Mouse (Mus musculus) thymus, adult 2 months (tissue): ENCODE results near the gene Dgcr6. TPM values are rescaled to one million over a fixed set of nuclear protein-coding genes. Genes with fewer than 3 reads are reported as not detected.

Source experiments
- DNase-seq: peaks from one replicate; pipeline ENCODE4 v3.0.0; 2021
- H3K27ac ChIP-seq: fragments of 200-500 bp; 2 replicates; pipeline ENCODE4 v1.5.1; 2012; ENCODE audit warnings: low read length, control low read depth; ENCODE audit not compliant: control insufficient read depth, insufficient read depth
- H3K27me3 ChIP-seq: fragments of 200-500 bp; 2 replicates; pipeline ENCODE4 v1.6.1; 2012; ENCODE audit warnings: mild to moderate bottlenecking, low read length, moderate library complexity, mixed read lengths; ENCODE audit not compliant: control insufficient read depth, insufficient read depth
- H3K36me3 ChIP-seq: fragments of 200-500 bp; 2 replicates; pipeline ENCODE4 v1.6.1; 2012; ENCODE audit warnings: mild to moderate bottlenecking, low read length, moderate library complexity; ENCODE audit not compliant: control insufficient read depth, insufficient read depth
- H3K4me1 ChIP-seq: fragments of 200-500 bp; replicated peaks from 2 replicates; pipeline ENCODE4 v1.6.1; 2012; ENCODE audit warnings: low read length; ENCODE audit not compliant: control insufficient read depth, insufficient read depth
- H3K4me3 ChIP-seq: fragments of 200-500 bp; 2 replicates; pipeline ENCODE4 v1.5.1; 2012; ENCODE audit warnings: mild to moderate bottlenecking, low read length, control low read depth, moderate library complexity; ENCODE audit not compliant: control insufficient read depth, insufficient read depth
- CTCF ChIP-seq: fragments of 200-500 bp; IDR thresholded peaks from 2 replicates; pipeline ENCODE4 v1.5.1; 2012; ENCODE audit warnings: mild to moderate bottlenecking, control low read depth, low read length, moderate library complexity, borderline replicate concordance; ENCODE audit not compliant: control insufficient read depth, poor library complexity, insufficient read depth; ENCODE audit errors: extremely low read depth
- POLR2A ChIP-seq: fragments of 200-500 bp; IDR thresholded peaks from 2 replicates; pipeline ENCODE4 v1.6.1; 2012; ENCODE audit warnings: mild to moderate bottlenecking, low read length, control low read depth, moderate library complexity; ENCODE audit not compliant: control insufficient read depth, poor library complexity, insufficient read depth; ENCODE audit errors: extremely low read depth
- WGBS: fragments of 180-500 bp; shearing (Covaris S2); methylation state at CpG from one replicate; pipeline ENCODE4 v1.1.7; 2018; 5-methylcytosine and 5-hydroxymethylcytosine counted together
- polyA plus RNA-seq: library from polyadenylated mRNA; depleted of rRNA; stranded (reverse); fragments of >200 nt; gene quantifications from 2 replicates; pipeline ENCODE4 v1.2.3, GENCODE M21; 2012

Gene Dgcr6
- polyA plus RNA-seq, 1 experiment = 117 TPM

GRCm38 (mm10) chr16:18047660-18048059 lies 5.0 kb upstream of the Dgcr6 start:
- 9% methylated on average over 3 of the region's 3 CpGs for WGBS
- Histone ChIP-seq H3K4me1 (peaks cover 3% of the 10 kb centered on the region; the same call in 1 of the 2 replicates), H3K27ac (no peak overlapping the region), H3K27me3 (no peaks in the 10 kb centered on the region), H3K36me3 (no peaks in the 10 kb centered on the region), H3K4me3 (no peak overlapping the region)
- no peak for TF ChIP-seq CTCF
- TF ChIP-seq POLR2A = no peak
- peak; percentile 40 for DNase-seq

DNA sequence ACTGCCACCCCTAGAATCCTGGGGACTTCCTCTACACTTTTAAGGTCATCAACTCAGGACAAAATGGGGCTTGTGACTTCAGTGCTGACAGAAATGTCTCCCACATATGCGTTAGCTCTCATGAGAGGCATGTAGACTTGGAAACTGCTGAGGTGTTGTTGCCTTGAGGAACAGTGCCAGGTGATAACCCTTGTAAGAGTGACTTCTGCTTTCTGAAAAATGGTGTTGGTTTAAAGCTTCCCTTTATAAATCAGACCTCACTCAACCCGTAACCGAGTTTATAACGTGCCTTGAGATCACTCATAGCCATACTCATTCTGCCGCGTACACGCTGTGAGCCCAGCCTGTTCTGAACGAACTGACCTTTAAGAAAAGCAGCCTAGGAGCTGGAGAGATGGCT lies 4.6 kb upstream of the Dgcr6 start:
- no peaks in the 10 kb centered on the region for H3K27me3 ChIP-seq
- H3K36me3 ChIP-seq = no peaks in the 10 kb centered on the region
- H3K27ac ChIP-seq = no peak overlapping the region
- no peak overlapping the region for H3K4me3 ChIP-seq
- peaks cover 6% of the 10 kb centered on the region; the same call in 1 of the 2 replicates for H3K4me1 ChIP-seq
- DNase-seq = no peak
- 32% methylated on average over 8 of the region's 8 CpGs for WGBS
- TF ChIP-seq POLR2A = no peak
- no peak for TF ChIP-seq CTCF

- Histone ChIP-seq H3K36me3 (no peaks in the 10 kb centered on the region), H3K4me1 (peaks cover 6% of the 10 kb centered on the region; the same call in 1 of the 2 replicates), H3K4me3 (no peak overlapping the region), H3K27ac (no peak overlapping the region), H3K27me3 (no peaks in the 10 kb centered on the region)
- 54% methylated on average over 7 of the region's 7 CpGs for WGBS
- no peak for TF ChIP-seq CTCF
- TF ChIP-seq POLR2A = no peak
- DNase-seq = no peak
Measured at GRCm38 (mm10) chr16:18052322-18052721, 338 bp upstream of the Dgcr6 start.

DNA sequence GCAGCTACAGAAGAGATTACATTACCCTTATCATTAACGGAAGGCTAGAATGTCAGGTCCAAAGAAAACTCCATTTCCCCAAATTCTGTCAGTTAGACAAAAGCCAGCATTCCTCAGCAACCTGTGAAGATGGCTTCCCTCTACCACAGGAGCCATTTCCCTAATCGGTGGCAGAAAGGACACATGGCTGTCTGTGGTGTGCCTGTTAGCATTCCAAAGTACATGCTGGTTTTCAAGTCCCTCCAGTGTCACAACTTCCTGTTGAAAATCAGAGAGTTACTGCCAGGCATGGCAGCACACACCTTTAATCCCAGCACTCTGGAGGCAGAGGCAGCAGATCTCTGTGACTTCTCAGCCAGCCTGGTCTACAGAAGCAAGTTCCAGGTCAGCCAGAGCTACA lies 3.6 kb downstream of the Dgcr6 start:
- no peak for TF ChIP-seq POLR2A
- TF ChIP-seq CTCF = no peak
- Histone ChIP-seq H3K36me3 (no peaks in the 10 kb centered on the region), H3K27me3 (no peaks in the 10 kb centered on the region), H3K4me3 (no peak overlapping the region), H3K4me1 (peaks cover 17% of the 10 kb centered on the region), H3K27ac (no peak overlapping the region)
- DNase-seq = no peak
- 69% methylated on average over 2 of the region's 2 CpGs for WGBS

- Histone ChIP-seq H3K36me3 (no peaks in the 10 kb centered on the region), H3K27me3 (no peaks in the 10 kb centered on the region), H3K4me3 (no peak overlapping the region), H3K27ac (no peak overlapping the region), H3K4me1 (peaks cover 15% of the 10 kb centered on the region)
- WGBS = 90% methylated on average over 6 of the region's 6 CpGs
- DNase-seq = no peak
- no peak for TF ChIP-seq CTCF
- TF ChIP-seq POLR2A = no peak
Measured at GRCm38 (mm10) chr16:18058331-18058731, 5.7 kb downstream of the Dgcr6 start.

DNA sequence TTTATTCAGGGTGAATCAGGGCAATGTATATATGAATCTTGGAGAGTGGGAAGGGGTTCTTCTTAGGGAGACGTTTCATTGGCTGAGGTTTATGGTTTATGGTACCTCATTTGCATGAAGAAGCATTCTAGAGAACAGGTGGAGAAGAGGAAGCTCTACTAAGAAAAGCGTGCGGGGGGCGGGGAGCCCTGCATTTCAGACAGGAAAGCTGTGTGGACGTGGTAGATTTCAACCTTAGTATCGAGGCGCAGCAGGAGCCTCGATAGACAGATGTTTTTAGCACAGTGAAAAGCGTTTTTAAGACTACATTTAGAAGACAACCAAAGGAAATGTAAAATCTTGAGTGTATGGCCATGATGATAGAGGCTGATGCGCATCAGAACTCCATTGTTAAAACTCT lies 6.6 kb downstream of the Dgcr6 start:
- no peaks in the 10 kb centered on the region for H3K36me3 ChIP-seq
- no peak overlapping the region for H3K4me3 ChIP-seq
- TF ChIP-seq CTCF (no peak), POLR2A (no peak)
- H3K27ac ChIP-seq = no peak overlapping the region
- peaks cover 15% of the 10 kb centered on the region for H3K4me1 ChIP-seq
- no peak for DNase-seq
- H3K27me3 ChIP-seq = no peaks in the 10 kb centered on the region
- 15% methylated on average over 10 of the region's 10 CpGs for WGBS

DNA sequence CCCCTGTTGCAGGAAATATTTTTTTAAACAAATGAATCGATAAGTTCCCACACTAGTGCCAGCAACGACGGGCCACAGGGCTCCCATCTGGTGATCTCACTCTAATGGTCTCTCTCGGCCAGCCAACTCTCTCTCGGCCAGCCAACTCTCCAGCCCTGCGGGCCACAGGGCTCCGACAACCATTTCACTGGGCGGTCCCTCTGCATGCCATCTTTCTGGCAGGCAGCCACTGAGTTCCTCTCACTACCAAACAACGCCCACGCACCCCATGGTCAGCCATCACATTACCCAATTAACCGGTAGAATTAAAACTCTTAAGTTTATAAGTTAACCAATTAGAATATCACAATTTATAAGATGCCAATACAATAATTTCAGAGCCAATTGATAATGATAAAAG lies 8.5 kb downstream of the Dgcr6 start:
- Histone ChIP-seq H3K4me3 (no peak overlapping the region), H3K36me3 (no peaks in the 10 kb centered on the region), H3K27ac (no peak overlapping the region), H3K4me1 (peaks cover 18% of the 10 kb centered on the region), H3K27me3 (no peaks in the 10 kb centered on the region)
- TF ChIP-seq CTCF = no peak
- TF ChIP-seq POLR2A = no peak
- DNase-seq = no peak
- 96% methylated on average over 11 of the region's 11 CpGs for WGBS
